Mouse (Mus musculus): ENCODE results near the gene Pex12.
A peak's percentile ranks its signal among the peaks of the same experiment; 100 is the strongest.
"Not testable (repeated sequence)": the region's sequence is repeated elsewhere in the genome, so short reads cannot be mapped to it uniquely, and the experiment has no call there.

Gene Pex12

DNA sequence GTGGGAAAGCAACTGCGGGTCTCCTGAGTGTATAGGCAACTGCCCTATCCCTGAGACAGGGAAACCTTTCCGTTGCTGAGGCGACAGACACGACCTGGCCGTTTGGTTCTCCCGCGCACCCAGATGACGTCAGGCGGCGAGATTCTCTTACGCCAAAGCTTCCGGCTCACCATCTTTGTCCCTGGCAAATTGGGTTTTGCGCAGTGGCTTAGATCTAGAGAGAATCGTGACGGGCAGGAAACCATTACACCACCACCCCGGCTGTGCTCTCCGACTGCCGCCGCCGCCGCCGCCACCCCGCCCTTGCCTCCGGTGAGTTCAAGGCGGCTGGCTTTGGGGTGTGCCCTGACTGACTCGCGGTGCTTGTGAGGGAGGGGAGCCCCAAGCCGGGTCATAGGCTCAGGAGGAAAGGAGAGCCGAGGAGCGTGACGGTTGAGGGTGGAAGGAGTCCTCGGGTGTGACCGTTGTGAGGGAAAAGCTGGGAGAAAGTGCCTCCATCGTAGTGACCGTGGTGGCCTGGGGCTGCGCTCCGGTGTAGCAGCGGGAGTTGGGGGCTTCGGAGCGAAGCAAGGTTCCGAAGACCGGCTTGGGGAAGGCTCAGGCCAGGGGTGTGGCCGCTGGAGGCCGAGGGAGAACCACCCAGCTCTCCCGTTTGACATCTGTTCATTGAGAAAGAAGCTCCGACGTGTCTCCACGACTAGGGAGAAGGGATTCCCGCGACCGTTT lies at the start of gene Pex12:
Gene Pex12 (minus strand): TSS at position 61 of the 726 bp plus-strand sequence.
- peak; percentile 93 for DNase-seq

DNA sequence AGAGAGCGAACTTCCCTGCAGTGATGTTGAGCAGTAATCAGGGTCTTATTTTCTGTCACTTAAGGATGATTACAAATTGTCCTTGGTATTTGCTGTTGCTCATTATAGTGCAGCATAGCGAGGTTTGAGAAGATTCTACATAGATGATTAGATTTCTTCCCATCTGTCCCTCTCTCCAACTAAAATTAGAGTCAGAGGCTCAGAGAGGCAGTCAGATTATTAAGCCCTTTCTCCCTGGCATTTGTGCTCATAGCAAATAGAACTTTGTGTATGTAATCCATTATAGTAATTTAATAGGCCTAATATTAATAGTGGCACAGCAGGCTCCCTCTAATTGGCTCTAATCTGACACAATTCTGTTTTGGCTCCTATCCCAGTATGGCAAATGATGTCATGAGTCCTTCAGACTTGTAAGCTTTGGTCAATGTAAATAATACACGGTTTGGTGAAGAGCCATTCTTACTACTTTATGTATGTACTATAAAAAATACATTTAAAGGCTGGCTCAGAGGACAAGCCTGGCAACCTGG lies 39.4 kb upstream of the Pex12 start:
- DNase-seq, result no peak

DNA sequence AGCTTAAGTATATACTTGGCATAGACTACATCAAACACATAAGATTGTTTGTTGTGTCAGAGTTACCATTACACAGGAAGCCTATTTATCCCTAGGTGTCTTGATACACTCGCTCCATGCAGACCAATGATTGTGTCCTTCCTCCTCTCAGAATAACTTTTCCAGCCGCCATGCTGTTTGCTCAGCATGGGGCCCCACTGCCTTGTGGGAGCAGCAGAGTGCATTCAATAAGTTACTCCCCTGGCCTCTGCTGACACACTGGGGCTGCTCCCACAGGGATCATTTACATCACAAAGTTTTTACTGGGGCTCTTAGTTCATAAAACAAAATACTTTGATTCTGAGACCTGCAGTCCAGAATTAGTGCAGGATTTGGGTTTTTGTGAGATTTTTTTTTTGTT lies 37.3 kb upstream of the Pex12 start:
- DNase-seq, result no peak

DNA sequence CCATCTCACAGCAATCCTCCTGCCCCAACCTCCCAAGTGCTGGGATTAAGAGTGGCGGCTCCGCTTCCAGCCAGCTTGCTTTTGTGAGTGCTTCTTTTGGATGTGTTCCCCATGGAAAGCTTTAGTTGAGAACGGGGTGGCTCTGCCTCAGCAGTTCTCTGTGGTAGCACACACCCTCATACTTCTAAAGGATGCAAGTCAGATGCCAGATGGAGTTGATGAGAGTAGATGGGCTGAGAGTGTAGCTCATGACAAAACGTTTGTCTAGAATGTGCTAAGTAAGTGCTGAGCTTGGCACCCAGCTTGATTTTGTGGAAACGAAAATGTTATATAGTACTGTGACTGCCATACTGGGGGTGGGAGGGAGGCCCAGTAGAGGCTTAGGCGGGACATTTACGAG lies 33.4 kb upstream of the Pex12 start:
- no peak for DNase-seq

DNA sequence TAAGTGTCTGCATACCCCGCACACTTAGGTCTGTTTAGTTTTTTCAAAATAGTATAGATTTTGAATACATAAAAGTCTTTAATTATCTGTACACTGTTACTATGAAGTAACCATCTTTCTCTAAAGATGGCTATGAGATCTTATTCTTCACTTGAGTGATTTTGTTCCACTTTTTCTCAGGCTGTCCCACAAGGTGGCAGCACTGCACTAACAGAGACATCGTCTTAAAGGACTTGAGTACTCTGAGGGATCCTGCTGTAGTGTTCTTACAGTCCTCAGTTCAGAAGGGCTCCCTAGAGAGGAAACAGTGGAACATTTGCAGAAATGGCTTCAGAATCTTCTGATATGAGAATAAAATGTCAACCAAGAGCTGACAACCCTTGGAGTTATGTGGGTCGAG lies 25.0 kb upstream of the Pex12 start:
- peak; percentile 25 for DNase-seq

DNA sequence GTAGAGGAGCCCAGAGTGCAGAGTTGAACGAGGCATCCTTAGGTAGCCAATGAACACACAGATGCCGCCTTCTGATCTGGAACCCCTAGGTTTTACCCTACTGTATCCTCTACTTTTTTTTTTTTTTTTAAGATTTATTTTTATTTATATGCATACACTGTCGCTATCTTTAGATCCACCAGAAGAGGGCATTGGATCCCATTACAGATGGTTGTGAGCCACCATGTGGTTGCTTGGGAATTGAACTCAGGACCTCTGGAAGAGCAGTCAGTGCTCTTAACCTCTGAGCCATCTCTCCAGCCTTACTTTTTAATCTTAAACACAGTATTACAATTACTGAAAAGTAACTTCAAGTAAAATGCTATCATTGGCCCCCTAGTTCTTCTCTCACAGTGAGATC lies 24.3 kb upstream of the Pex12 start:
- DNase-seq, result not testable (repeated sequence)

DNA sequence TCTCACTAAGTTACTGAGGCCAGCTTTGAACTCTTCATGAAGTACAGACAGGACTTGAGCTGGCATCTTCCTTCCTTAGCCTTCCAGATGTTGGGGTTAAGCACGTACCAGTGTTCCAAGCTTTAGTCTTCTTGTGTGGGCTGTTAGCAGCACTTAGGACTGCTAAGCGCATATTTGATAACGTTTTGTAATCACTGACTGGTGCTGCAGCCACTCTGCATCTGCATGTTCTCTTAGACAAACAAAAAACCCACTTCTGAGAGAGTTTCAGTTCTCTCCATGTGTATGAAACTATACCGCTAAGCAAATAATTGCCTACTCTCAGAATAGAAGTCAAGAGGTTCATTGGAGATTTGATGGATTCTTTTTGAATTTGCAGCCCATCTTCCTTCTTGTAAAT lies 16.7 kb upstream of the Pex12 start:
- DNase-seq, result no peak

DNA sequence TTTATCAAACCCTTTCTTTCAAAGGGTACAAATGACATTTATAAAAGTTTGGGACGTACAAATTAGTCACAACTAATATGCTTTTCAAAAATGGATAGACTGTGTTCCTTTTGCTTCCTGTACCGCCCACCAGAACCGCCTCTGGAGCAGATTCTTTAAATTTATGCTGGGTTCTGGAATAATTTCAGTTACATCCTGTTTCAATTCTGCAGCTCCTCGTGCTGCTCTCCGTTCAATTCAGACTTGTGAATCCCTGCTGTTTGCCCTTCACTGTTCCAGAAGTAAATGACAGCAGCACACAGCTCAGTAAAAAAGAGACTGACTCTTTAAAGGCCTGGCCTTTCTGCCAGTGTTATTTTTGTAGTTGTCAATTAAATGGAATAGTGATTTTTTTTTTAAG lies 10.1 kb upstream of the Pex12 start:
- no peak for DNase-seq

DNA sequence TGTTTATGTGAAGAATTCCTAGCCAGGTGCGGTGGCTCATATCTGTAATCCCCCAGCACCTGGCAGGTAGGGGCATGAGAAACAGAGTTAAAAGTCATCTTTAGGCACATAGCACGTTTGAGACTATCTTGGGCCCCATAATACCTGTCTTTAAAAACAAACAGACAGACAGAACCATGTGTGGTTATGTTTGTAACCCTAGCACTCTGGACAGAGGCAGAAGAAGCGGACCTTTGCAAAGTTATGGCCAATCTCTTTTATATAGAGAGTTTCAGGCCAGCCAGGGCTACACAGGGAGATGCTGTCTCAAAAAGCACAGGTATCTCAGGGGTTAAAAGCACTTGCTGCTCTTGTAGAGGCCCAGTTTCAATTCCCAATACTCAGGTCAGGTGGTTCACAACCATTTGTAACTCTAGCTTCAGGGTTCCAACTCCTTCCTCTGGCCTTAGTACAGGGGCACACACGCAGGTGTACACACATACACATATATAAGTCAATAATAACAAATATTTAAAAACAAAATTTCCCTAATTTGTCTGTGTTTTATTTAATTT lies 4.4 kb upstream of the Pex12 start:
- DNase-seq, result no peak

DNA sequence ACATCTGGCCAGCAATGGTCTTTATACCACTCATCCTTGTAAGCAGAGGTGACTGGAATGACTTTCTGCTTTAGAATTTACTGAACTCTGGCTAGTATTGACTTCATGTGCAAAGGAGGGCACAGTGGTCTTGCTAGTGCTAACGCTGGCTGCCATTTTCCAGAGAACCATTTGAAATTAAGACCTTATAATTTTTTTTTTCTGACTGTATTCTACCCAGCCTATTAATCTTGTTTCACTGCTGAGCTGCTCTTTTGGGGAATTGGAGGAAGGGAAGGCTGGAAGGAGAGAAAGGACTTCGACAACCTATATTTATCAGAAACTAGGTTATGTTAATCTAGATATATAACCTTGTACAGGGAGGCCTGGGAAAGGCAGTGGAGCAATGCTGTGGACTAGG lies 2.1 kb upstream of the Pex12 start:
- DNase-seq, result no peak

DNA sequence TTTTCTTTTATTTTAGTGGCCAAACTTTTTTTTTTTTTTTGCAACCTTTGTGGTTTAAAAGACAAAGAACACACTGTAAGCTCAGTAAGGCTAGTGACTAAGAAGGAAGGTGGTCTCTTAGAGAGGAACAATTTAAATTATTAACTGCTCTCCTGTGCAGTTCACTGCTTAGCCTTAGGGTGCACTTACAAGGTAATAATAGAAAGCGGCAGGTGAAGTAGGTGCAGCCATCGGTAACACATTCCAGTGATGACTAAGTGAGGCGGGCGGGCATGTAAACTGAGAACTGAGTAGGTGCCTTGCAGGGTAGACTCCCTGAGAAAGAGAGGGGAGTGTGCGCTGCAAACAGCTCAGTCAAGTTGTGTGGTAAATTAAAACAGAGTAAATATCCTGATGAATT lies 1.4 kb upstream of the Pex12 start:
- DNase-seq, result no peak

DNA sequence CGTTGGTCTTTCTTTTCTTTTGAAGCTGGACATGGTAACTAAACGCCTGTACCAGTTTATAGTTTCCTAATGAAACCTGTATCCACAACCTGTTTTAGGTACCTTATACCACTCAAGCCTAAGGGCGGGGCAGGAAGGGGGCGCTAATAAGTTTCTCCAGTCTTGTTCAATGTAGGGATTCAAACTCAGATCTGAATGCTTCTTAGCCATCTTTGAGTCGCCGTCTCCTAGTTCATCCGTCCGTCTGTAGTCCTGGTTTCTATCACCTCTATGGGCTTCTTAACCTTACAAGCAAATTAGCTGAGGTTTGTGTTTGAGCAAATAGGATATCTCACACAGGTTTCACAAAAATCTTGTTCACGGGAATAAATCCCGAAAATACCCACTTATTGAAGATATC lies 262 bp downstream of the Pex12 start:
- no peak for DNase-seq

DNA sequence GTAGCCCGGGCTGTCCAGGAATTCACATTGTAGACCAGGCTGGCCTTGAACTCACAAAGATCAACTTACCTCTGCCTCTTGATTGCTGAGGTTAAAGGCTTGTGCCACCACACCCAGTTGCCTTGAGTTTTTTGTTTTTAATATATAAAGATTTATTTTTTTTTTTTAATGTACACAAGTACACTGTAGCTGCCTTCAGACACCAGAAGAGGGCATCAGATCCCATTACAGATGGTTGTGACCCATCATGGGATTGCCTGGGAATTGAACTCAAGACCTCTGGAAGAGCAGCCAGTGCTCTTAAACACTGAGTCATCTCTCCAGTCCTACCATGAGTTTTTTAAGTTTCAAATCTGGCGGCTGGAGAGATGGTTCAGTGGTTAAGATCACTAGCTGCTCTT lies 955 bp downstream of the Pex12 start:
- peak; percentile 21 for DNase-seq

DNA sequence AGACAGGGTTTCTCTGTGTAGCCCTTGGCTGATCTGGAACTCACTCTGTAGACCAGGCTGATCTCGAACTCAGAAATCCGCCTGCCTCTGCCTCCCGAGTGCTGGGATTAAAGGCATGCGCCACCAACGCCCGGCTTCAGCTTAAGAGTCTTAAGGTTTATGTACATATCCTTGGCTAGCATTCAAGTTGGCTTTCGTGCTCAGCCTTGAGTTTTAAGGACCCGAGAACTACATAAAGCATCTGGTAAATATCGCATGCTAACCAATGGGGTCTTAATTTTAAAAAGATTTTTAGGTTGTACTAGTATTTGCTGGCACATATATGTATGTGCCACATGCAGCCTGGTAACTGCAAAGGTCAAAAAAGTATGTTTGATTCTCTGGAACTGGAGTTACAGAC lies 2.7 kb downstream of the Pex12 start:
- DNase-seq, result peak; percentile 43

DNA sequence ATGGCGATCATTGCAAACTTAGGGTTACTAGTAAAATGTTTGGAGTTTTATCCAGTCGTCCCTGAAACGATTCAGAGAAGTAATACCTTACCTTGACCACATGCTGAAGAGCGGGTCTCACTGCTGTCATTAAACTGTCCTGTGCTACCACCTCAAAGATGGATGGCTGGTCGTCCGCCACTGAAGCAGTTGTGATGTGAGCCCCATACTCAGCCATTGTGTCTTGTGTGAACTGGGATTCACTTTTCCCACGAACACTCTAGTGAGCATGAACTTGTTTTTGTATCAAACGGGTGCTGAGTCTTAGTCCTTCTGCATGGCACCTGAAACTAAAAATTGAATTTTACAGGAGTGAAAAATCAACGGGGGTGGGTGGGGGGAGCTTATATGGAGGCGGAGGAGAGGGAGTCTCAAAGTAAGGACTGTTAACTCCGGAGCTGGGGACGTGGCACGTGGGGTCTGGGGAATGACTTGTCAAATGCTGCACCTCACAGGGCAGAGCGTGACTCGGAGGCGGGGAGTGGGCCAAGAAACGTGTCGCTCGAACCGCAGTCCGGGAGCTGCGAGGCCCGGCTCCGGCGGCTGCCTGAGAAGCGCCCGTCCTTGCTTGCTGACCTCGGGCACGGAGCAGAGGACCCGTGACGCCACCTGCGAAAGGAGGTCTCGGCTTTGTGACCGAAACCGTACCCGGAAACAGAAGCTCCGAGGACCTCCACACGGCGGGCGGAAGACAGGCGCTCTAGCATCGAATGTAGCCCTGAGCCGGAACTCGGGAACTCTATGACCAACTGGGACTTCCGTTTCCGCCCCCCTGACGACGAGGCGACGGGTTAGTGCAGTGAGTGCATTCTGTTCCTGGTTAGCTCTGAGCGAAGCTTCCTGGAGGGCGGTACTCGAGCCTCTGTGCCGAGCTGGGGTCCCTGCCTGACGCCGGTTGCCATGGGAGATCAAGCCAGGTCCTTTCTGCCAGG lies 3.9 kb downstream of the Pex12 start, which contains the start of gene Ap2b1:
Gene Ap2b1 (plus strand): TSS at position 800 of the 971 bp plus-strand sequence.
- peak; percentile 95 for DNase-seq

DNA sequence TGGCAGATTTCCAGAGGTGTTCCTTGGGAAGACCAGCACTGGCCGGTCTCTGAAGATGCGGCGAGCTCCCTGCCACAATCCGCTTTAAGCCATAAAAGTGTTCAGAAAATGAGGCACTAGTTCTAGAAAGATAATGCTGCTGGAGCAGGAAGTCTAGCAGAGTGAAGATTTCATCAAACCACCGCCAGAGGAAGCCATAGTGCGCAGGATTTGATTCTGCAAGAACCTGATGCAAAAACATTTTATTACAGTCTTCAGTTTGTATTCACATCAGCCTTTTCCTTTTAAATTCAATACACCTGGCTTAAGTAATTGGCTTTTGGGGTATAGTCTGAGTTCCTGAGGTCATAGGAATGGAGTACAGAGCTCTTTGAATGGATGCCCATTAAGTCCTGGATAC lies 4.6 kb downstream of the Pex12 start:
- DNase-seq, result no peak

DNA sequence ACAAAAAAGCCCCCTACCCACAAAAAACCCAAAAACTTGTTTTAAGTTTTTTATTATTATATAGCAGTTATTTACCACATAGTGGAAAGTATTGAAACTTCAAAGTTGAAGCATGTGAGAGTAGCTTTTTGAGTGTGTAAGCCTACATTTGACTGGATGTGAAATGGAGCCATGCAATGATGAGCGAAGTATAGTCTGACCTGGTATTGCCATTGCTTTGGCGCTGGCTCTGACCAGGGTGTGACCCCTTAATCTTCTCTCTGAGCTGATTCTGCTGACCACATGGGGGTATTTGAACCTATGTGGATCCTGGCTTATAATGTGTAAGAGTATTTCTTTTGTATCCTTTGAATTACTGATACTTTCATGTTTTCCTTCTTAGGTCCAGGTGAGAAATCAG lies 8.3 kb downstream of the Pex12 start:
- no peak for DNase-seq

DNA sequence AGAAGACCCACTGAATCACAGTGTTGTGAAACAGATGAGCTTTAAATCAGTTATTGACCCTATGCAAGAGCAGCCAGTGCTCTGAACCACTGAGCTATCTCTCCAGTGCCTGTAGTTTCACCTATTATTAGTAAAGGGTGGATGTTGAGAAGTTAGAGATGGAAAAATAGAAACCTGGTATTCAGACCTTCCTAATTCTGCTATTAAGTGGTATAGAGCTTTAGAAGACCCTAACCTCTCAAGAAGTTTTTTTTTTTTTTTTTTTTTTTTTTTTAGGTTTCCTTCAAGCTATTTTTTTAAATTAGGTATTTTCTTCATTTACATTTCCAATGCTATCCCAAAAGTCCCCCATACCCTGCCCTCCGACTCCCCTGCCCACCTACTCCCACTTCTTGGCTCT lies 9.2 kb downstream of the Pex12 start:
- no peak for DNase-seq

DNA sequence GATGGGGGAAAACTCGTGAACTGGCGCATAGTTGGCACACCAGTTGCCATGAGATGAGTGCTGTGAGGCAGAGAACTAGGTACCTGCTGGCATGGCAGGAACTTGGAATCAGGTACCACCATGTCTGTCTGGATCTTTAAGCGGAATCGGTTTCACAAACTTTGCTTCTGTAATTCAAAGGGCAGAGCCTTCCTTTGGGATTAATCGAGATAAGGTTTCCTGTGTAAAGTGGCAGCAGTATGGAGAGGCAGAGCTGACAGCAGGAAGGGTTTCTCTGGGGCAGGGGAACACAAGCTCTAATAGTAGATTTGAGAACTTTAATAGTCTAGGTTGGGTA lies 10.2 kb downstream of the Pex12 start:
- DNase-seq, result no peak

DNA sequence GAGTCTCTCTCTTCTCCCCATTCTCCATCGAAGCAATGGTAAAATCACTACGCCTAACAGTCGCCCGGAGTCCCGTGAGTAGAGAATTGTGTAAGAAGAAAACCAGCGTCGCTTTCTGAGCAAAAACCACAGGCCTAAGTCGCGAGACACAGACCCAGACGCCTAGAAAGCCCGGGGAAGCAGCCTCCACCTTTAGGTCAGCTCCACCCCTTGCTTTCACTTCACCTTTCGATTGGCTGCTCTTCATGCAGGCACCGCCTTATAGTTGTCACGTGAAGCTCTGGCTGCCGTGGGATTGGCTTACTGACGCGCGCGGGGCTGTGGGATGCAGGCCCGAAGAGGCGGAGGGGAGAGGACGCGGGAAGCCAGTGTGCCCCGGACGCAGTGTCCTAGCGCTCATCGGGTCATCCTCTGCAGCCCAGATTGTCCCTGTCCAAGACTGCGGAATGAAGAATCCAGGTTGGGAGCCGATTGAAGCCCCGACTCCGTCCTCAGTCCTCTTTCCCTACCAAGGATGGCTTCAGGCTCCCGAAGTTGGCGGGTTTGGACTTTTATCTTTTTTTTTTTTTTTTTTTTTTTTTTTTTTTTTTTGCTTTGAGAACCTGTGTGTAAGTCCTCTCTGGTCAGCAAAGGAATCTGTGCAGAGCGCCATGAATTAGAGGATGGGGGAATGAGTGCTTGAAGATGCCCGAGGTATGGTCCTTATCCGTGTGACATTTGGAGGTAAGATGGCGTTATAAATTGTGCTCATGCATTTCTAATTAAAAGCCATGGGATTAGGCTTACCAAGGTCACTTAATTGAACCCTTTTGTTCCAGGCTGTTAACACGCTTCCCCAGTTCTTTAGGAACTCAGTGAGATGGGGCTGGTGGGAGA lies 10.8 kb downstream of the Pex12 start:
- peak; percentile 97 for DNase-seq

DNA sequence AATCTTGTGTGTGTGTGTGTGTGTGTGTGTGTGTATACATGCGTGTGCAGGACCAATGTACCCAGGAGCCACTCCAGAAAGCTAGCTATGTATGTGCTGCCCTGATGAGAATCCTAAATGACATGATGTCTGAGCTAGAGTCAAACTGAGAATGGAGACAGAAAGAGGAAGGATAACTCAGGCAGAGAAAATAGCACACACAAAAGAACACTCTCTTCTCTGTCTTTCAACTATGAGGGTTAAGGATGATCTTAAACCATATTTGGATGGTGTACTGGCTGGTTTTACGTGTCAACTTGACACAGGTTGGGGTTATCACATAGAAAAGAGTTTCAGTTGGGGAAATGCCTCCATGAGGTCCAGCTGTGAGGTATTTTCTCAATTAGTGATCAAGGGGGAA lies 12.8 kb downstream of the Pex12 start:
- DNase-seq, result no peak

DNA sequence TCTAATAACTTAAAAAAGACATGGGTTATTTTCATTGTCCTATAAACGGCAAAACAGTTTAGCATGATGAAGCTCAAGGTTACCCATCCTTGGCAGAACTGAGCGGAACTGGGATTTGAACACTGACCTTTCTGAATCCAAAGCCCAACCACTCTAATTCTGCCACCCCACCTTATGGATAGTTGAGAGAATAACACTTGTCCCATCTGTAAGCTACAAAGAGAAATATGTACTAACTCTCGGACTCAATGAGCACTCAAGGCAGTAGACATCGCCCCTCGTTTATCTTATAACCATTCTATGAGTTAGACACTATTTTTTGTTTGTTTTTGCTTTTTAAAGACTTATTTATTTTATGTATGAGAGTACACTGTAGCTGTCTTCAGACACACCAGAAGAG lies 13.3 kb downstream of the Pex12 start:
- no peak for DNase-seq

DNA sequence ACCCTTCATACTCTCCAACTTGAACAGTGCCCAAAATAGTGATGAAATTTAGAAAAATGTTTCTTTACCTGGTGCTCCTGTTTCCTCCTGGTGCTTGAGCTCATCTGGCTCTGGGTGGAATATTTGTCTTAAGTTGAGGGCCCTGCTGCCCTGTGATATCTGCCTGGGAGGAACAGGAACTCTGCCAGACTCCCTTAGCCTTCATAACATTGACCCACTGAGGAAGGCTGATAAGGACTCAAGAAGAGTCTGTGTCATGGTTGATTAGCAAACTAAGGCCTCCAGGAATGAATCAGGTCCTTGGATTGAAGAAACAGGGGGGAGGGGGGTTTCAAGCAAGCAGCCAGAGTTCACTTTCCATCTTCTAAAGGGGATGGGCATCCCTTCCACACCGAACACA lies 15.8 kb downstream of the Pex12 start, which contains the start of gene Slfn14:
Gene Slfn14 (minus strand): TSS at position 161 of the 400 bp plus-strand sequence.
- DNase-seq, result no peak
